Mouse (Mus musculus) liver, embryonic 15.5 days (tissue): ENCODE measurements at regions not wholly inside any gene's neighbourhood (a gene's known extent, or its start where the extent isn't known, plus 50 kb on each side); places are given as distances from the start of the nearest gene placed in this dataset.

Experiments
- ATAC-seq: fragments of 200-750 bp; cut with Nextera tagmentation; 2 replicates; pipeline ENCODE4 v1.8.0; 2017; ENCODE audit warnings: moderate number of reproducible peaks, mild to moderate bottlenecking, moderate library complexity; ENCODE audit not compliant: insufficient read depth
- H3K27ac ChIP-seq: fragments of 300-500 bp; sonication (generic); replicated peaks from 2 replicates; pipeline ENCODE4 v1.5.1; 2015; ENCODE audit warnings: mild to moderate bottlenecking, inconsistent platforms
- H3K27me3 ChIP-seq: fragments of 300-500 bp; sonication (generic); 2 replicates; pipeline ENCODE4 v1.6.1; 2015; ENCODE audit warnings: mild to moderate bottlenecking, inconsistent platforms
- H3K36me3 ChIP-seq: fragments of 300-500 bp; sonication (generic); replicated peaks from 2 replicates; pipeline ENCODE4 v1.6.1; 2015; ENCODE audit warnings: moderate library complexity, mild to moderate bottlenecking, inconsistent platforms
- H3K4me1 ChIP-seq: fragments of 300-500 bp; sonication (generic); replicated peaks from 2 replicates; pipeline ENCODE4 v1.6.1; 2015; ENCODE audit warnings: inconsistent platforms
- H3K4me2 ChIP-seq: fragments of 300-500 bp; sonication (generic); 2 replicates; pipeline ENCODE4 v1.6.1; 2015; ENCODE audit warnings: moderate library complexity, mild to moderate bottlenecking, inconsistent platforms
- H3K4me3 ChIP-seq: fragments of 300-500 bp; sonication (generic); replicated peaks from 2 replicates; pipeline ENCODE4 v1.5.1; 2015; ENCODE audit warnings: mild to moderate bottlenecking, inconsistent platforms
- H3K9ac ChIP-seq: fragments of 300-500 bp; sonication (generic); 2 replicates; pipeline ENCODE4 v1.6.1; 2015; ENCODE audit warnings: moderate library complexity, mild to moderate bottlenecking, inconsistent platforms
- H3K9me3 ChIP-seq: fragments of 300-500 bp; sonication (generic); replicated peaks from 2 replicates; pipeline ENCODE4 v1.6.1; 2016; ENCODE audit warnings: inconsistent platforms
- WGBS: fragments of 180-500 bp; shearing (Covaris S2); methylation state at CpG from one replicate; pipeline ENCODE4 v1.1.7; 2015; ENCODE audit warnings: mixed read lengths; ENCODE audit not compliant: insufficient replicate concordance; 5-methylcytosine and 5-hydroxymethylcytosine counted together

GRCm38 (mm10) chr12:54577235-54577634 lies 79.1 kb downstream of the Sptssa start:
- Histone ChIP-seq H3K9ac (no peak overlapping the region), H3K9me3 (no peaks in the 10 kb centered on the region), H3K36me3 (no peaks in the 10 kb centered on the region), H3K27ac (no peak overlapping the region), H3K4me1 (no peaks in the 10 kb centered on the region), H3K4me2 (no peak overlapping the region), H3K27me3 (no peaks in the 10 kb centered on the region), H3K4me3 (no peak overlapping the region)
- WGBS: 26% methylated on average over 5 of the region's 5 CpGs
- ATAC-seq: no peak

- no peaks in the 10 kb centered on the region for H3K4me1 ChIP-seq
- no peaks in the 10 kb centered on the region for H3K27me3 ChIP-seq
- no peak overlapping the region for H3K27ac ChIP-seq
- no peaks in the 10 kb centered on the region for H3K9me3 ChIP-seq
- WGBS: 49% methylated on average over 3 of the region's 3 CpGs
- H3K36me3 ChIP-seq: no peaks in the 10 kb centered on the region
- H3K4me2 ChIP-seq: no peak overlapping the region
- H3K9ac ChIP-seq: no peak overlapping the region
- no peak overlapping the region for H3K4me3 ChIP-seq
- ATAC-seq: no peak
Measured at GRCm38 (mm10) chr12:54576821-54577220, 79.6 kb downstream of the Sptssa start.

- H3K4me3 ChIP-seq: no peak overlapping the region
- 84% methylated on average over 8 of the region's 8 CpGs for WGBS
- H3K27me3 ChIP-seq: no peaks in the 10 kb centered on the region
- no peaks in the 10 kb centered on the region for H3K36me3 ChIP-seq
- ATAC-seq: no peak
- H3K4me1 ChIP-seq: no peaks in the 10 kb centered on the region
- no peak overlapping the region for H3K4me2 ChIP-seq
- no peaks in the 10 kb centered on the region for H3K9me3 ChIP-seq
- H3K9ac ChIP-seq: no peak overlapping the region
- no peak overlapping the region for H3K27ac ChIP-seq
Measured at GRCm38 (mm10) chr12:54572866-54573265, 83.5 kb downstream of the Sptssa start.

GRCm38 (mm10) chr12:54568078-54568931 lies 88.1 kb downstream of the Sptssa start:
- no peak overlapping the region for H3K4me3 ChIP-seq
- 51% methylated on average over 6 of the region's 6 CpGs for WGBS
- H3K4me2 ChIP-seq: no peak overlapping the region
- H3K36me3 ChIP-seq: no peaks in the 10 kb centered on the region
- no peaks in the 10 kb centered on the region for H3K27me3 ChIP-seq
- H3K9me3 ChIP-seq: no peaks in the 10 kb centered on the region
- H3K9ac ChIP-seq: no peak overlapping the region
- no peak for ATAC-seq
- H3K4me1 ChIP-seq: no peaks in the 10 kb centered on the region
- H3K27ac ChIP-seq: no peak overlapping the region

GRCm38 (mm10) chr12:54567426-54567790 lies 89.0 kb downstream of the Sptssa start:
- H3K4me2 ChIP-seq: no peak overlapping the region
- H3K4me3 ChIP-seq: no peak overlapping the region
- no peaks in the 10 kb centered on the region for H3K4me1 ChIP-seq
- ATAC-seq: no peak
- WGBS: 72% methylated on average over 3 of the region's 3 CpGs
- H3K36me3 ChIP-seq: no peaks in the 10 kb centered on the region
- no peak overlapping the region for H3K27ac ChIP-seq
- H3K9me3 ChIP-seq: no peaks in the 10 kb centered on the region
- H3K27me3 ChIP-seq: no peaks in the 10 kb centered on the region
- no peak overlapping the region for H3K9ac ChIP-seq

- no peaks in the 10 kb centered on the region for H3K4me1 ChIP-seq
- H3K9me3 ChIP-seq: no peaks in the 10 kb centered on the region
- H3K9ac ChIP-seq: no peak overlapping the region
- ATAC-seq: no peak
- no peak overlapping the region for H3K4me3 ChIP-seq
- H3K27me3 ChIP-seq: no peaks in the 10 kb centered on the region
- H3K27ac ChIP-seq: no peak overlapping the region
- no peaks in the 10 kb centered on the region for H3K36me3 ChIP-seq
- no peak overlapping the region for H3K4me2 ChIP-seq
- 76% methylated on average over 23 of the region's 23 CpGs for WGBS
Measured at GRCm38 (mm10) chr12:54566532-54567425, 89.6 kb downstream of the Sptssa start.

- no peak for ATAC-seq
- H3K9me3 ChIP-seq: no peaks in the 10 kb centered on the region
- WGBS: 68% methylated on average over 4 of the region's 4 CpGs
- no peaks in the 10 kb centered on the region for H3K4me1 ChIP-seq
- no peak overlapping the region for H3K27ac ChIP-seq
- H3K4me2 ChIP-seq: no peak overlapping the region
- H3K27me3 ChIP-seq: no peaks in the 10 kb centered on the region
- H3K9ac ChIP-seq: no peak overlapping the region
- H3K36me3 ChIP-seq: no peaks in the 10 kb centered on the region
- H3K4me3 ChIP-seq: no peak overlapping the region
Measured at GRCm38 (mm10) chr12:54561981-54562380, 94.4 kb downstream of the Sptssa start.

GRCm38 (mm10) chr12:54558106-54558505 lies 98.3 kb downstream of the Sptssa start:
- Histone ChIP-seq H3K4me2 (no peak overlapping the region), H3K9ac (no peak overlapping the region), H3K4me1 (no peaks in the 10 kb centered on the region), H3K27ac (no peak overlapping the region), H3K9me3 (no peaks in the 10 kb centered on the region), H3K27me3 (no peaks in the 10 kb centered on the region), H3K36me3 (no peaks in the 10 kb centered on the region), H3K4me3 (no peak overlapping the region)
- whole genome bisulfite sequencing: 37% methylated on average over 2 of the region's 2 CpGs
- ATAC-seq: no peak

GRCm38 (mm10) chr12:54549659-54550058 lies 106.7 kb downstream of the Sptssa start:
- Histone ChIP-seq H3K36me3 (no peaks in the 10 kb centered on the region), H3K4me3 (no peak overlapping the region), H3K4me1 (no peaks in the 10 kb centered on the region), H3K9ac (no peak overlapping the region), H3K4me2 (no peak overlapping the region), H3K27ac (no peak overlapping the region), H3K9me3 (no peaks in the 10 kb centered on the region), H3K27me3 (no peaks in the 10 kb centered on the region)
- ATAC-seq: no peak
- WGBS: 70% methylated on average over 9 of the region's 9 CpGs

GRCm38 (mm10) chr12:54545821-54546608 lies 110.4 kb downstream of the Sptssa start:
- H3K4me2 ChIP-seq: no peak overlapping the region
- no peak overlapping the region for H3K9ac ChIP-seq
- no peak overlapping the region for H3K4me3 ChIP-seq
- H3K27ac ChIP-seq: no peak overlapping the region
- 33% methylated on average over 16 of the region's 16 CpGs for WGBS
- H3K4me1 ChIP-seq: no peaks in the 10 kb centered on the region
- H3K36me3 ChIP-seq: no peaks in the 10 kb centered on the region
- no peaks in the 10 kb centered on the region for H3K27me3 ChIP-seq
- ATAC-seq: no peak
- H3K9me3 ChIP-seq: no peaks in the 10 kb centered on the region

GRCm38 (mm10) chr12:54538320-54538705 lies 118.1 kb downstream of the Sptssa start:
- 59% methylated on average over 4 of the region's 4 CpGs for WGBS
- H3K27me3 ChIP-seq: no peaks in the 10 kb centered on the region
- no peak overlapping the region for H3K9ac ChIP-seq
- no peak overlapping the region for H3K4me2 ChIP-seq
- H3K27ac ChIP-seq: no peak overlapping the region
- ATAC-seq: no peak
- H3K9me3 ChIP-seq: no peaks in the 10 kb centered on the region
- H3K4me3 ChIP-seq: no peak overlapping the region
- H3K36me3 ChIP-seq: no peaks in the 10 kb centered on the region
- no peaks in the 10 kb centered on the region for H3K4me1 ChIP-seq
